Mouse (Mus musculus) right cerebral cortex, postnatal 10 days (tissue): ENCODE data around the gene Chchd6.

ENCODE experiments used
- DNase-seq, 2 experiments: peaks; one replicate each; pipeline ENCODE4 v3.0.0; 2021; ENCODE audit warnings: low spot score in 2 of 2

Gene Chchd6

GRCm38 (mm10) chr6:89585696-89586095, 9.8 kb downstream of the Chchd6 start:
- no peak for DNase-seq

DNA sequence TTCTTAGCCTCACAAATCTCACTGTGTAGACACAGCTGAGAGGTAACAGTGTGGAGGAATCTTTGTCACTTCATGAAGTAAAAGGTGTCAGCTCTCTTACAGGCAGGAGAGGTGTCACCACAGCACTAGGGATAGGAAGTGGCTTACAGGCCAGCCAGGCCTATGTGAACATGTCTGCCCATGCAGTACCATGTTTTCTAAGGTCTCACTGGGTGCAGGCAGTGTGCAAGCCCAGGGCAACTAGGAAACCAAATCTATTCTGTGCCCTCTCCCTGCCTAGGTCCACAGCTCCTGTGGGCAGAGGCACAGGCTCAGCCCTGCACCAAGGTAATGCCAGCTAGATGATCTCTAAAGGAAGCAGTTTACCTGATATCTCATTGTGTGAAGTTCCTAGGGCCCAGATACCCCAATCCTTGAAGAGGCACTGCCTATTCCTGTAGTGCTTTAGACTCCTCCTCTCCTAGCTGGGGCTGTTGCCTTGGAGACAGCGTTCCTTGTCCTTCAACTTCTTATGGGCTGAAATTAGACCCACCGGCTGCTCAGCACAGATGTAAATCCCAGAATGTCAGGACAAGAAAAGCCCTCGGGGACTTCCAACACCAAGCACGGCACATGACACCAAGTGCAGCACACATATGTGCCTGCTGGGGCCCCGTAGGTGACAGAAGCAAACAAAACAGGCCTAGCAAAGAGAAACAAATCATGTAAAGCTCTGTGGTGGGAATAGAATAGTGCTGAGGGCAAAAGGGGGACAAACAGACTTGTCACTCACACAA, 10.6 kb downstream of the Chchd6 start:
- peak; percentile 79 to 90 for DNase-seq

DNA sequence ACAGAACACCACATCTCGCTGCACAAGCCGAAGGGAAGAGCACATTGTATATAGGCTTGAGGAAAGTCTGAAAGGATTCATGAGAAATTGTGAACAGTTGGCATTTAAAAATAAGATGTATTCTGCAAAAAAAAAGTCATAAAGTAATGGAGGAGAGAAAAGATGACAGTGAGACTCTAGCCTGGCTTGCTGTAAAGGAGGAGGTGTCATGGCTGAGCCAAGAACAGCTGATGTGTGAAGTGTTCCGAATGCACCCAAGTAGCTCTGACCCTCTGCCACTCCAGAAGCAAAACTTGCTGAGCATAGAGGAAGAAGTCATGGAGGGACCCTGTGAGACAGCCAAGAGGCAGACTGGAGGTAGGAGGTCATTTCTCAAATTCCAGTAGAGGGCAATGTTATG, 12.3 kb downstream of the Chchd6 start:
- no peak for DNase-seq

- DNase-seq = peak in 1 of 2 experiments; percentile 18
Observed at GRCm38 (mm10) chr6:89574641-89575040, 20.8 kb downstream of the Chchd6 start.

GRCm38 (mm10) chr6:89573768-89574167, 21.7 kb downstream of the Chchd6 start:
- peak in 1 of 2 experiments; percentile 8 for DNase-seq

DNA sequence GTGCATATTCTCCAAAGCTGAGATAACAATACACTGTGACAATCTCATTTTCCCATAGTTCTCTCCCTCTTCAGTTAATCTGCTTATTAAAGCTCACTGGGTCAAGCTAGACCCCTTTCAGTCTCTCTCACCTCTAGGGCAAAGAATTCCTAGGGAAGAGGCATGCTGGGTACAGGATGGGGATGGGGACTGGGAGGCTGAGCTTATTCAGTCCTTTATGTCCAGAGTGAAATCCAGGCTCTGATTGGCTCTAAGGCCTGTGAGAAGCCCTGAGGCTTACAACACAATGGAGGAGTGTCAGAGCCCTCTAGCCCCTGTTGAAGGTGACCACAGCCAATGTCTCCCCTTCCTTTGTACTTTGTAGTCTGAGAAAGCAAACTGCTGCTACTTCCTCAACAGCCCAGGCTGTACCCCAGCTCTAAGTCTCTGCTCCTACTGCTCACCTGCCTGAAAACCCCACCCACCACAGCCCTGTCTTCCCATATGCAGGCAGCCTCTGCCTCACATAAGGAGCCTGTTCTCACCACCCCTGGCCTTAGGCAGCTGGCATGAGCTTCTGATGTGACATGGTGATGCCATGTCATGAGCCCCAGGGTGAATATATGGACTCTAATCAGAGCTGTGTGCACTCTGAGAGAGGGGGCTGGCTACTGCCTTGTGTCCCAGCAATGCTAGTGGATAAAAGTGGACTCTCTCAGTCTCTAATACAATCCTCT, 22.4 kb downstream of the Chchd6 start:
- peak in 1 of 2 experiments; percentile 11 for DNase-seq

DNA sequence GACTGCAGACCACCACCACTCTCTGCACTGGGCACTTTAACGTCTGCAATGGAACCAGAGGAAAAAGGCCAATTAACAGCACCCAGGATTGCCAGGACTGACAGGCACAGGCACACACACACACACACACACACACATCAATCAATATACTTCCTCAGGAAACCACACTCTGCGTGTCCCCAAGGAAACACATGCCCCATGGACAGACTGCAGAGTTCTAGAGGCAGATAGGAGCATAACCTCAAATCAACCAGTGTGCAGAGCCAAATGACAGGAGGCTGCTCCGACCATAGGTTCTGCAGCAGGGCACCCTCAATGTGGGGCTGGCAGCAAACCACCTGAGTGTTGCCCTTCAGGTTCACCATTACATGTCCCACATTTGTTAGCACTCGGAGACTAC, 26.1 kb downstream of the Chchd6 start:
- peak in 1 of 2 experiments; percentile 9 for DNase-seq

- DNase-seq = no peak
Observed at GRCm38 (mm10) chr6:89566740-89567139, 28.7 kb downstream of the Chchd6 start.

- DNase-seq = no peak
Observed at GRCm38 (mm10) chr6:89563381-89563780, 32.1 kb downstream of the Chchd6 start.

- no peak for DNase-seq
Observed at GRCm38 (mm10) chr6:89560826-89561225, 34.6 kb downstream of the Chchd6 start.

GRCm38 (mm10) chr6:89557654-89558053, 37.8 kb downstream of the Chchd6 start:
- no peak for DNase-seq

GRCm38 (mm10) chr6:89556566-89556965, 38.9 kb downstream of the Chchd6 start:
- no peak for DNase-seq

DNA sequence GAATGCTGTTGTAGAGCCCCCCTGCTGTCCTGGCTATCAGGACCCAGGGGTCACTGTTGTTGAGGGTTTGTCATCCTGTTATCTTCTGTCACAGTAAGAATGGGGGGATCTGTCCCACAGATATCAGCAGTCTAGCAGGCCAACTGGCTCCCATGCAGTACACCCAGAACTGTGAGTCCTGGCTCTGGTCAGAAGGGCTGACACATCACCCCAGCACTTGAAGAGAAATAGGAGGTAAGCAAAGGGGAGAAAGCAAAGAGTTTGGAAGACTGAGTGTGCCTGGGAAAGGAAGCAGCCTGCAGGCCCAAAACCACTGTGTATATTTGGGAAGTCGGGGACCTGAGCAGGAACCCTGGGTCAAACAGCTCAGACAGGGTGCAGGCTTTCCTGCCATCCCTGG, 39.5 kb downstream of the Chchd6 start:
- no peak for DNase-seq

DNA sequence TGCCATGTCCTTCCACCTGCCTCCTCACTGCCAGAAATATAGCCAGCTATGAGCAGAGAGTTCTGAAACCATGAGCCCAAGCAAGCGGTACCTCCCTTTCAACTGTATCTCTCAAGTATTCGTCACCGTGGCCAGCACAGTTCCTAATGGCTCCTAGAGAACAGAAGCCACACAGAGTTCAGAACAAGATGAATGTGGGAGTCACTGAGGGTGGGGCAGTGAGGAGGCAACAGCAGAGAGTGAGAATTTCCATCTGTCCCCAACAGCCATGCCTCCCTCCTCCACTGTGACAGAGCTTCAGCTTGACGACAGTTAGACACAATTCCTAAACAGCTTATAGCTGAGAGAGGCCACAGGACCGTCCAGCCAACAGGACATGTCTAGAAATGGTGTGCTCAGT, 41.4 kb downstream of the Chchd6 start:
- DNase-seq = no peak

DNA sequence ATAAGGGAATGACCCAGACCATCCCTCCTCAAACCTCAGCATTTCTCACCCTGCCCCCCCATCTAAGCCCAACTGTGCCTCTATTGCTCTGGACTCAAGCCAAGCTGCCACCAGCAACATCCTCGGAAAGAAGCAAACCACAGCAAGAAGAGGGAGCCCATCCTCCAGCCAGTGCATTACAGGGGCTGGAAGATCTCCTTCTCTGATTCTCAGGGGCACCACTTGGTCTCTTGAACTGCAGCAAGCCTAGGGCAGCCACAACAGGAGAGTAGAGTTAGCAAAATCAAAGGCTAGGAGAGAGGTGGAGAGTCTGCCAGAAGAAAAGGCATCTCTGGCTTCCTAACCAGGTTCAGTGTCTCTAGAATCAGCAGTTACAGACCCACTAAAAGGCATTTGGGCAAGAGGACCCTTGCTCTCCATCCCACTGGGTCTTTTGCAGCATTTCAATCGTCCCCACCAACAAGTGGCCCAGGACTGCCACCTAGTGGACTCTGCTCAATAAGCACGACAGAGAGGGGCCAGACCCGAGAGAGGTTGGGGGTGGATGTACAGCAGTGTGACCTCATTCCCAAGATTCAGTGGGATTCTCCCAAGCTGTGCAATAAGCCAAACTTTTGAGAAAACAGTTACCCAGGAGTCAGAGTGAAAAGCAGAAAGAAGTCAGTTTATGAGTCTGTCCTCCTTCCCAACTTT, 42.3 kb downstream of the Chchd6 start:
- peak; percentile 80 to 89 for DNase-seq

- DNase-seq = peak in 1 of 2 experiments; percentile 60
Observed at GRCm38 (mm10) chr6:89552321-89553011, 43.0 kb downstream of the Chchd6 start.

GRCm38 (mm10) chr6:89549157-89549556, 46.3 kb downstream of the Chchd6 start:
- no peak for DNase-seq

DNA sequence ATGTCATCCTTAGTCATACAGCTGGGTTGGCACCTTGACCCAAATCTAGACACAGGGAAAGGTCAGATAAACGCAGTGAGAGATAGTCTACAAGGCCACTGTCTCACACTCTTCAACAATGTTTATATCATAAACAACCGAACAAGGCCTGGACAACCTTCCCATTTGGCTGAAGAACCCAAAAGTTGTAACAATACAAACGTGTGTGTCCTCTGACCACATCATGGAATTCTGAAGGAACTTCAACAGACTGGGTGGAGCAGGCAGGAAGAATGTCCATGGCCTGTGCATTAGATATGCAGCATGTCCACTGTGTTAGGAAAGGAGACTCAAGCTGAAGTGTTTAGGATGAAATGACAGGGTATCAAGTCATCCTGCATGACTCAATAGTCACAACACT, 47.5 kb downstream of the Chchd6 start:
- no peak for DNase-seq

- DNase-seq = no peak
Observed at GRCm38 (mm10) chr6:89538102-89538751, 57.2 kb downstream of the Chchd6 start.

- no peak for DNase-seq
Observed at GRCm38 (mm10) chr6:89535626-89536225, 59.7 kb downstream of the Chchd6 start.

GRCm38 (mm10) chr6:89524766-89525165, 70.7 kb downstream of the Chchd6 start:
- no peak for DNase-seq
